Mouse (Mus musculus) spleen, adult 10 weeks (tissue): Measurements from ENCODE around the gene Eif3a. TPM values are rescaled to one million over a fixed set of nuclear protein-coding genes. Genes with fewer than 3 reads are reported as not detected.

Experiments used
- polyA plus RNA-seq: library from polyadenylated mRNA; stranded (reverse); fragments of 350-450 nt; fragmentation: Illumina TruSeq; extraction: RNeasy Lipid Tissue Mini Kit (QIAGEN cat#74804); gene quantifications from one replicate; pipeline ENCODE4 v1.2.3, GENCODE M21; 2015; ENCODE audit warnings: low replicate concordance; ENCODE audit not compliant: insufficient read depth

Eif3a gene
- 227 TPM for polyA plus RNA-seq

GRCm38 (mm10) chr19:60790551-60791161 is at the start of gene Eif3a:
Eif3a (minus strand) TSS chr19:60790658.

GRCm38 (mm10) chr19:60811098-60812035 is 20.9 kb upstream of the Eif3a start, which contains the start of gene Fam45a:
Fam45a (plus strand) TSS chr19:60811585.

GRCm38 (mm10) chr19:60755438-60756191 is 34.8 kb downstream of the Eif3a start, which contains the start of gene Nanos1:
Nanos1 (plus strand) TSS chr19:60755987.

Other genes starting within 250 kb of the Eif3a start
- gene Cacul1, start 209.6 kb downstream of the Eif3a start, polyA plus RNA-seq = 43.7 TPM
- gene Nanos1, start 34.7 kb downstream of the Eif3a start, polyA plus RNA-seq = 3.8 TPM
- 49.2 TPM for gene Fam45a, start 20.9 kb upstream of the Eif3a start, polyA plus RNA-seq
- gene Sfxn4, start 70.8 kb upstream of the Eif3a start, polyA plus RNA-seq = 10.1 TPM
- 103 TPM for gene Prdx3, start 83.9 kb upstream of the Eif3a start, polyA plus RNA-seq
- gene Grk5, start 99.1 kb upstream of the Eif3a start, polyA plus RNA-seq = 19.7 TPM